Mouse (Mus musculus) liver, postnatal 0 days (tissue): ENCODE results near the gene Ankmy2. TPM values are rescaled to one million over a fixed set of nuclear protein-coding genes. Genes with fewer than 3 reads are reported as not detected.
A peak's percentile ranks its signal among the peaks of the same experiment; 100 is the strongest.

ENCODE experiments used
- ATAC-seq: fragments of 200-750 bp; cut with Nextera tagmentation; 2 replicates; pipeline ENCODE4 v1.8.0; 2017; ENCODE audit warnings: mild to moderate bottlenecking, moderate library complexity
- DNase-seq: peaks from one replicate; pipeline ENCODE4 v3.0.0-alpha.2; 2016
- H3K27ac ChIP-seq: fragments of 300-500 bp; sonication (generic); 2 replicates; pipeline ENCODE4 v1.5.1; 2014; ENCODE audit warnings: antibody characterized with exemption, moderate library complexity, mild to moderate bottlenecking, low read depth
- H3K27me3 ChIP-seq: fragments of 300-500 bp; sonication (generic); 2 replicates; pipeline ENCODE4 v1.6.1; 2014; ENCODE audit warnings: low read length, control low read depth, mixed read lengths; ENCODE audit not compliant: insufficient read depth
- H3K36me3 ChIP-seq: fragments of 300-500 bp; sonication (generic); replicated peaks from 2 replicates; pipeline ENCODE4 v1.6.1; 2014; ENCODE audit warnings: mild to moderate bottlenecking, control low read depth, low read length, moderate library complexity, mixed read lengths; ENCODE audit not compliant: insufficient read depth
- H3K4me1 ChIP-seq: fragments of 300-500 bp; sonication (generic); 2 replicates; pipeline ENCODE4 v1.6.1; 2014; ENCODE audit warnings: antibody characterized with exemption, mild to moderate bottlenecking, control low read depth; ENCODE audit not compliant: insufficient read depth
- H3K4me2 ChIP-seq: fragments of 300-500 bp; sonication (generic); 2 replicates; pipeline ENCODE4 v1.6.1; 2014; ENCODE audit warnings: low read depth, mild to moderate bottlenecking, low read length, moderate library complexity, mixed read lengths
- H3K4me3 ChIP-seq: fragments of 300-500 bp; sonication (generic); 2 replicates; pipeline ENCODE4 v1.5.1; 2014; ENCODE audit warnings: low read depth, low read length
- H3K9ac ChIP-seq: fragments of 300-500 bp; sonication (generic); replicated peaks from 2 replicates; pipeline ENCODE4 v1.6.1; 2014; ENCODE audit warnings: mild to moderate bottlenecking, moderate library complexity
- H3K9me3 ChIP-seq: fragments of 300-500 bp; sonication (generic); 2 replicates; pipeline ENCODE4 v1.6.1; 2016; ENCODE audit warnings: mild to moderate bottlenecking, control low read depth, low read length, mixed read lengths
- CTCF ChIP-seq: sonication (generic); IDR thresholded peaks from 2 replicates; pipeline ENCODE4 v1.5.1; 2016; ENCODE audit warnings: antibody characterized with exemption, low read depth
- EP300 ChIP-seq: IDR thresholded peaks from 2 replicates; pipeline ENCODE4 v1.6.1; 2016; ENCODE audit warnings: antibody characterized with exemption, low read depth, mild to moderate bottlenecking
- WGBS: fragments of 180-500 bp; shearing (Covaris S2); extraction: QIAGEN DNeasy Blood & Tissue Kit; methylation state at CpG from one replicate; pipeline ENCODE4 v1.1.7; 2014; ENCODE audit not compliant: insufficient replicate concordance; 5-methylcytosine and 5-hydroxymethylcytosine counted together
- polyA plus RNA-seq: library from polyadenylated mRNA; unstranded; fragments of >200 nt; fragmentation: Nextera tagmentation; extraction: Ambion mirVana; gene quantifications from 2 replicates; pipeline ENCODE4 v1.2.1, GENCODE M21; 2015

The Ankmy2 gene
- polyA plus RNA-seq, 1 experiment from 2014 or later, result 6.4 TPM

DNA sequence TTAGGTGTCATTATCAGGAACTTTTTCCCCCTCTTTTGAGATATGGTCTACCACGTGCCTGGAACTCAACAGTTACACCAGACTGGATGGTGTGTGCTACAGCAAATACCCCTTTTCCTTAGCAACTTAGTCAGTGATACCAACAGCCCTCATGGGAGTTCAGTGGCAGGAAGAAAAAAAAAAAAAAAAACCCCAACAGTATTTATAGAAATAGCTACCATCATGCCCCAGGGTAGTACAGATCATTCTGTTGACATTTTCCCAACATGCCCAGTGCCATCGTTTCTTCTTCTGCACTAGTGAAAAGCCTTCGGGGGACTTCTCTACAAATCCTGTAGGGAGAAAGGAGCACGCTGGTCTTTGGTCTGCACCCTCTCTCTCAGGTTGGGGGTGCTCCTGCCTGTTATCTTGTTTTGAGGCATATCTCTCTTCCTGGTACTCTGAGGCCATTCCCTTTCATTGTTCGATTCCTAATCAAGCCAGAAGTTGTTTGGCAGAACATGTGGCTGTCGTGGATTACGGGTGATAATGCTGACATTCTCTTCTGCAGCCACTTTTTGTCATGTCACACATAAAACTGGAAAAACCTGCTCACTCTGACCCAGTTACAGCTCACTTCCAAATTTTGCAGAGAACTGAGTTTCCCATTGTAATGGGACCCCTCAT, 7.3 kb downstream of the Ankmy2 start:
- no peak for DNase-seq
- Histone ChIP-seq H3K4me3 (no peak overlapping the region), H3K9ac (no peak overlapping the region), H3K9me3 (no peaks in the 10 kb centered on the region), H3K36me3 (peaks cover 2% of the 10 kb centered on the region; the same call in 1 of the 2 replicates), H3K27ac (no peak overlapping the region), H3K4me1 (peaks cover 8% of the 10 kb centered on the region; the same call in 1 of the 2 replicates), H3K27me3 (no peaks in the 10 kb centered on the region), H3K4me2 (no peak overlapping the region)
- ATAC-seq, result no peak
- 49% methylated on average over 7 of the region's 7 CpGs for WGBS
- TF ChIP-seq EP300 (no peak), CTCF (no peak)

DNA sequence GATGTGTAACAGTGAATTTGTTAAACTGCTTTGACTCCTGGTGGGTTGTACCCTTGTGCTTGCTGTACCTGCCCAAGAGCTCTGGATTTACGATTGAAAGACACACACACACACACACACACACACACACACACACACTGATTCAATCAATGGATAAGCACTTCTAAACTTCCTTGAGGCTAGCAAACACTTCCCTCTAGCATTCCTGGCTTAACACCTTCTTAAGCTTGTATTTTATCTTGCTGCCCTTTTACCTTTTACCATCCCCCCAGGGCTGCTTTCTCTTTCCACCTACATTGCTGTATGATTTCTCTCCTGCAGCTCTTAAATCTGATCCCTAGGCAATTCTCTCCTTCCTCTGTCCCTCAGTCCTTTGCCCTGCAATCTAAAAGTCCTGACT, 8.4 kb downstream of the Ankmy2 start:
- H3K36me3 ChIP-seq, result peaks cover 2% of the 10 kb centered on the region; the same call in 1 of the 2 replicates
- no peak for TF ChIP-seq CTCF
- TF ChIP-seq EP300, result no peak
- H3K4me2 ChIP-seq, result no peak overlapping the region
- DNase-seq (no peak), ATAC-seq (no peak)
- WGBS, result 71% methylated on average over 1 of the region's 1 CpGs
- no peak overlapping the region for H3K9ac ChIP-seq
- no peak overlapping the region for H3K27ac ChIP-seq
- H3K9me3 ChIP-seq, result no peaks in the 10 kb centered on the region
- no peak overlapping the region for H3K4me3 ChIP-seq
- peaks cover 8% of the 10 kb centered on the region; the same call in 1 of the 2 replicates for H3K4me1 ChIP-seq
- H3K27me3 ChIP-seq, result no peaks in the 10 kb centered on the region

DNA sequence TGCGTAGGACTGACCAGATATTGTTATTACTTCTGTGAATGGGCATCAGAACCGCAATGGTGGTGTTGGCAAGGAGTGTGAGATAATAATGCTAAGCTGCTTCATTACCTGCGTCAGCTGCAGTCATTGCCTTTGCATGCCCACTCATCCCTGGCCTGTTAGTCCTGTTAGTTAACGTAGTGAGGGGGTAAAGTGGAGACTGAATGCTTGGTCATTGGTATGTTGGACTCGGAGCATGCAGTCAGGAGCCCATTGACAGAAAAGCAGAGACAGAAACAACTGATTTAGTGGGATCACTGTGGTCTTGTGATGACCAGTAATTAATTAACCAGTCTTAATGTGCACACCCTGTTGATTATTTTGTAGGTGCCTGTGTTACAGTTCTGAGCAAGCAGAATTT, 20.3 kb downstream of the Ankmy2 start:
- Histone ChIP-seq H3K9me3 (no peaks in the 10 kb centered on the region), H3K27me3 (no peaks in the 10 kb centered on the region), H3K4me3 (no peak overlapping the region), H3K27ac (no peak overlapping the region), H3K4me2 (no peak overlapping the region), H3K36me3 (peaks cover 9% of the 10 kb centered on the region; the same call in 1 of the 2 replicates), H3K9ac (no peak overlapping the region), H3K4me1 (no peaks in the 10 kb centered on the region)
- DNase-seq (no peak), ATAC-seq (no peak)
- TF ChIP-seq CTCF (no peak), EP300 (no peak)
- WGBS, result 86% methylated on average over 5 of the region's 5 CpGs

DNA sequence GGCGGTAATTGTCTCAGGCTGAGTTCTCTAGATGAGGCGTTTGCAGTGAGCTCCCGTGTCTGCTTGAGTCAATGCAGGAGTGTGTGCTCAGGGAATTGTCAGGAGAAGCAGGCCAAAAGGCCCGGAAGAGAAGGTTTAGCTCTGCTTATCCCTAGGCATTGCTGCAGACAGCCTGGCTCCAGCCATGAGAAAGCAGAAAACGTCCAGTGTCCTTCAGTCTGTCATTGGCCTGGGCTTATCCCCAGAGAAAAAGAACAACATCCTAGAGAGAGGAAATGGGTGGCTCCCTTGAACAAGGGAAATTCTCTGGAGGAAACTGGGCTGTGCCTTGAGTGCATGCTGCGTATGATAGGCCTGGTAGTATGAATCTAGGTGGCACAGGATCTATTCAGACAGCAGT, 25.7 kb downstream of the Ankmy2 start:
- 78% methylated on average over 6 of the region's 6 CpGs for WGBS
- TF ChIP-seq CTCF (no peak), EP300 (no peak)
- H3K4me3 ChIP-seq, result no peak overlapping the region
- no peak overlapping the region for H3K4me2 ChIP-seq
- H3K4me1 ChIP-seq, result no peaks in the 10 kb centered on the region
- no peak overlapping the region for H3K9ac ChIP-seq
- H3K27me3 ChIP-seq, result no peaks in the 10 kb centered on the region
- H3K36me3 ChIP-seq, result peaks cover 19% of the 10 kb centered on the region; the same call in 1 of the 2 replicates
- DNase-seq, result no peak
- H3K27ac ChIP-seq, result no peak overlapping the region
- H3K9me3 ChIP-seq, result no peaks in the 10 kb centered on the region
- ATAC-seq, result peak; percentile 27

DNA sequence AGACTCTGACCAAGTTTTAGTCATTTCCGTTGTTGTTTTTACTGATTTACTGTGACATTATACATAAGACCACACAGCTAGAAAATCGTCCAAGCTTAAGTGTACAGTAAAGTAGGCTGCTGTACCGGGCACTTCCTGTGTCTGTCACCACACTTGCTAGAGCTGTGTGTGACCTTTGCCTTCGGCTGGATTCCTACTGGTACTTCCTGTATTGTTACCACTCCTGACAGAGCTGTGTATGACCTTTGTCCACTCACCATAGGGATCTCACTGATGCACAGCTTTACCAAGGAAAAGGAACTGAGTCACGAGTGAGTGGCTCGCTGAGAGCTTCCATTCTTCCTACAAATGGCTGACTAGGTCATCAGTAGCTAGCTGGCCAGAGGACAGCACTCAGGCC, 30.2 kb downstream of the Ankmy2 start:
- Histone ChIP-seq H3K9ac (no peak overlapping the region), H3K9me3 (no peaks in the 10 kb centered on the region), H3K27ac (no peak overlapping the region), H3K4me1 (no peaks in the 10 kb centered on the region), H3K27me3 (no peaks in the 10 kb centered on the region), H3K4me2 (no peak overlapping the region), H3K4me3 (no peak overlapping the region), H3K36me3 (peaks cover 29% of the 10 kb centered on the region; the same call in 1 of the 2 replicates)
- no peak for DNase-seq
- 60% methylated on average over 6 of the region's 6 CpGs for WGBS
- TF ChIP-seq EP300 (no peak), CTCF (no peak)
- ATAC-seq, result peak; percentile 56

DNA sequence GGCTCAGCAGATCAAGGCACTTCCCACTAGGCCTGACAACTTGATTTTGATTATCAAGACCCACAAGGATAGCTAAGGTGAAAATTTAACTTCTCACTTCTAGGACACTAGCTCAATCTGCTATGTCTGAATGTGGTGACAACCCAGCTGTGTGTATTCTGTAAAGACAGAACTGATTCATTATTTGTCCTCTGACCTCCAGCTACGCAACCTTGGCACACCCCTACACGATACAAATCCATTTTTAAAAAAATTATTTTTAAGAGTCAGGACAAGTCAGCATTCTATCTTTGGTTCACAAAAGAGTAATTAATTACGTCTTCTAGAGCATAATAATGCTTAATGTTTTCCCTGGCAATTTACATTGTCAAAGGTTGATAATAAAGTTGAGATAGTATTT, 32.7 kb downstream of the Ankmy2 start:
- H3K4me3 ChIP-seq, result no peak overlapping the region
- no peak overlapping the region for H3K9ac ChIP-seq
- TF ChIP-seq EP300, result no peak
- no peak for TF ChIP-seq CTCF
- WGBS, result 90% methylated on average over 3 of the region's 3 CpGs
- H3K9me3 ChIP-seq, result no peaks in the 10 kb centered on the region
- no peak overlapping the region for H3K4me2 ChIP-seq
- H3K36me3 ChIP-seq, result peaks cover 19% of the 10 kb centered on the region; the same call in 1 of the 2 replicates
- no peak overlapping the region for H3K27ac ChIP-seq
- no peaks in the 10 kb centered on the region for H3K27me3 ChIP-seq
- H3K4me1 ChIP-seq, result no peaks in the 10 kb centered on the region
- DNase-seq (no peak), ATAC-seq (no peak)
